Mouse (Mus musculus): ENCODE data around the gene Hmgn3.

- no peak for TF ChIP-seq CTCF (IDR thresholded peaks at IDR 0.05; ENCODE audit: low read depth)
- TF ChIP-seq EP300 (optimal IDR thresholded peaks at IDR 0.05) = no peak
Measured at GRCm38 (mm10) chr9:83101691-83102090, 44.8 kb downstream of the Hmgn3 start.
